Mouse (Mus musculus) thymus, adult 2 months (tissue): ENCODE data around the gene Cenpf.

Experiments used
- CTCF ChIP-seq: fragments of 200-500 bp; IDR thresholded peaks from 2 replicates; pipeline ENCODE4 v1.5.1; 2012; ENCODE audit warnings: mild to moderate bottlenecking, control low read depth, low read length, moderate library complexity, borderline replicate concordance; ENCODE audit not compliant: control insufficient read depth, poor library complexity, insufficient read depth; ENCODE audit errors: extremely low read depth
- POLR2A ChIP-seq: fragments of 200-500 bp; IDR thresholded peaks from 2 replicates; pipeline ENCODE4 v1.6.1; 2012; ENCODE audit warnings: mild to moderate bottlenecking, low read length, control low read depth, moderate library complexity; ENCODE audit not compliant: control insufficient read depth, poor library complexity, insufficient read depth; ENCODE audit errors: extremely low read depth

DNA sequence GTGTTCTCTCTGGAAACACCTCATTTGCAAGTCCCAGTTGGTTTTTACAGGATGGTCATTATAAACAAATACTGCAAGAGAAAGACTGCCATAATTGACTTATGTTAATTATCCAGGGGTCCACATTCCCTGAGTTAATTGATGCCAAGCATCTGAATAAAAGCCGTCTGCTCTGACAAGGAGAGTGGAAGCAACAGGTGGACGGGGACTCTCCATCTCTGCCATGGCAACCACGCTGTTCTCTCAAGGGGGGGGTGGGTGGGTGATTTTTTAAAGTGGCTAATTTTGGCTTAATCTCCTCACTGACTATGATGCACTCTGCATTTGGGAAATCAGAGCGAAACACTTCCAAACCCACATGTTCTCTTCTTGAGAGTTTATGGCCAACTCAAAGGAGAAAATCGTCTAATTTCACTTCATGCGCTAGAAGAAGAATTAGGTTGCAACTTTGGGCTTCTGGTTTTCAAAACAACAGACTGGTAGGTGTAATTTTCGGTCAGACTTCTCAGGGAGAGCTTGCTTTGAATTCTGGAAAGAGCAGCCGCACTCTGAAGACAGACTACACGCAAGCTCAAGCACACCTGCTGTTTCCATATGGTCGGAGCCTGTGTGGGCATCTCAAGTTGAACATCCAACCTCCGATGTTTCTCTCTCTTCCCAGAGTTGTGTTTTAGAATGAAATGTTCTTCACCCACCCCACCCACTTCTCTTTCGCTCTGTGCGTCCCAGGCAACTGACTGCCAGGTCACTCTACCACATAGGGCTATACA, 55.8 kb downstream of the Cenpf start:
- TF ChIP-seq POLR2A (no peak), CTCF (no peak)
